Mouse (Mus musculus): ENCODE data around the gene Rhoc. TPM values are rescaled to one million over a fixed set of nuclear protein-coding genes. Genes with fewer than 3 reads are reported as not detected.
A peak's percentile ranks its signal among the peaks of the same experiment; 100 is the strongest.

Rhoc gene
- total RNA-seq (2012; rRNA removed) = 6.2 and 8.3 TPM in 2 replicates
- 1.2 and 1.4 TPM in 2 replicates for total RNA-seq (2014; rRNA removed)
- polyA plus RNA-seq (2012; ENCODE audit: insufficient read length, low read depth) = 7.9 and 8.0 TPM in 2 replicates

DNA sequence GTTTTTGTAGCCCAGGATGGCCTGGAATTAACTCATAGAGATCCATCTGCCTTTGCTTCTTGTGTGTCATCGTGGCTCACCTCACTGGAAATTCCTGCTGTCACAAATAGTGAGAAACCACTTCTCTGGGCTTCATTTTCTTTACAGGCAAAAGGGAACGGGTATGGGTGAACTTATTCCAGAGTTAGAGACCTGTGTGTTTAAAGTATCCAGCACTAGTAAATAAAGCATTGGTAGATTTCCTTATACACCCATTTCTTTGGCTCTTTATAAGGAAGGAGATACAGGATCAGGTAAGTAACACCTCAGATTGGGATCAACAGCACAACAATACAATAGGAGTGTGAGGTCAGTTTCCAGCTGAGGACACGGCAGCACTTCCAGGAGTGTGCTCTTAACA, at the start of gene Rhoc:
Gene Rhoc, plus strand, starts transcription at position 301 of the 400 bp plus-strand sequence.
- DNase-seq (ENCODE audit: extremely low read depth) = no peak
- peak within 1 kb of the TSS; percentile 35 for H3K9ac ChIP-seq (ENCODE audit: insufficient read depth, low read depth)

GRCm38 (mm10) chr3:104741954-104742353, 46.2 kb upstream of the Rhoc start:
- dilution Hi-C loops (cut with MboI; ENCODE audit: extremely low pct_ligation_motif_present, extremely low pct_unique_long_range_greater_than_20kb, low sequenced_read_pairs) (no loop called here), in situ Hi-C loops (cut with MboI; ENCODE audit: low pct_ligation_motif_present, low pct_unique_long_range_greater_than_20kb, low sequenced_read_pairs) (no loop called here)
- Histone ChIP-seq H3K4me1 (ENCODE audit: control insufficient read depth in 1 of 2, insufficient read depth in 2 of 2) (0 out of 4 replicates have a peak, but pooled peaks cover 0 to 2% of the 10 kb centered on the region in 2 experiments), H3K4me2 (ENCODE audit: insufficient read depth, low read depth, poor library complexity, severe bottlenecking) (no peak overlapping the region), H3K79me2 (replicated peaks; ENCODE audit: control insufficient read depth, extremely low read depth, insufficient read depth, poor library complexity, severe bottlenecking) (no peaks in the 10 kb centered on the region), H3K9me3 (replicated peaks; ENCODE audit: low read length) (no peaks in the 10 kb centered on the region), H3K4me3 (replicated peaks in 1 of 3; ENCODE audit: low read depth in 2 of 3, low read length in 2 of 3, poor library complexity in 1 of 3) (no peak overlapping the region), H3K9ac (ENCODE audit: insufficient read depth, low read depth) (no peak overlapping the region), H3K36me3 (replicated peaks in 1 of 2; ENCODE audit: control insufficient read depth in 1 of 2, insufficient read depth in 1 of 2, low read length in 1 of 2) (no peaks in the 10 kb centered on the region), H3K27ac (ENCODE audit: insufficient read depth, low read depth) (no peak overlapping the region), H3K27me3 (replicated peaks) (peaks cover 11% of the 10 kb centered on the region)
- no peak for TF ChIP-seq MXI1 (IDR thresholded peaks at IDR 0.05; ENCODE audit: low read depth, low read length)
- TF ChIP-seq USF2 (conservative IDR thresholded peaks at IDR 0.05; ENCODE audit: low read depth, low read length) = no peak
- TF ChIP-seq MYC (IDR thresholded peaks at IDR 0.05; ENCODE audit: low read depth, low read length) = no peak
- no peak for TF ChIP-seq NELFE (IDR thresholded peaks at IDR 0.05; ENCODE audit: low read depth, low read length)
- TF ChIP-seq JUN (IDR thresholded peaks at IDR 0.05; ENCODE audit: insufficient read depth, low read depth, low read length) = no peak
- TF ChIP-seq RCOR1 (conservative IDR thresholded peaks at IDR 0.05; ENCODE audit: low read depth, low read length) = no peak
- TF ChIP-seq ZKSCAN1 (IDR thresholded peaks at IDR 0.05; ENCODE audit: borderline replicate concordance, low read depth, low read length) = no peak
- TF ChIP-seq ZNF384 (IDR thresholded peaks at IDR 0.05; ENCODE audit: low read depth, low read length) = no peak
- no peak for DNase-seq (ENCODE audit: extremely low read depth)

More for the DNA sequence above, at the start of gene Rhoc:
- Histone ChIP-seq H3K79me2 (replicated peaks; ENCODE audit: control insufficient read depth, extremely low read depth, insufficient read depth, poor library complexity, severe bottlenecking) (no peaks in the 10 kb centered on the region), H3K27ac (ENCODE audit: insufficient read depth, low read depth) (no peak within 1 kb of the TSS), H3K4me3 (replicated peaks in 1 of 3; ENCODE audit: low read depth in 2 of 3, low read length in 2 of 3, poor library complexity in 1 of 3) (peak within 1 kb of the TSS; percentile 48 to 67 (median 52)), H3K9me3 (replicated peaks; ENCODE audit: low read length) (no peaks in the 10 kb centered on the region), H3K4me2 (ENCODE audit: insufficient read depth, low read depth, poor library complexity, severe bottlenecking) (peak within 1 kb of the TSS; percentile 55), H3K4me1 (ENCODE audit: control insufficient read depth in 1 of 2, insufficient read depth in 2 of 2) (peaks cover 5 to 45% of the 10 kb centered on the region in 2 experiments; a peak in 3 of 4 replicates), H3K27me3 (replicated peaks) (no peaks in the 10 kb centered on the region), H3K36me3 (replicated peaks in 1 of 2; ENCODE audit: control insufficient read depth in 1 of 2, insufficient read depth in 1 of 2, low read length in 1 of 2) (peaks cover 8 to 52% of the 10 kb centered on the region in 2 experiments)
- no peak for TF ChIP-seq GABPA (IDR thresholded peaks at IDR 0.05; ENCODE audit: insufficient replicate concordance, low read depth, low read length)
- no peak for TF ChIP-seq TCF12 (IDR thresholded peaks at IDR 0.05; ENCODE audit: low read depth, low read length)
- TF ChIP-seq EP300 (IDR thresholded peaks at IDR 0.05; ENCODE audit: low read length) = no peak
- no peak for TF ChIP-seq MAX (IDR thresholded peaks at IDR 0.05; ENCODE audit: low read length)
- TF ChIP-seq JUND (conservative IDR thresholded peaks at IDR 0.05; ENCODE audit: low read depth, low read length) = no peak
- no peak for TF ChIP-seq POLR2AphosphoS2 (IDR thresholded peaks at IDR 0.05; ENCODE audit: low read depth, low read length)
- TF ChIP-seq BHLHE40 (IDR thresholded peaks at IDR 0.05; ENCODE audit: low read depth, low read length) = no peak
- TF ChIP-seq UBTF (IDR thresholded peaks at IDR 0.05; ENCODE audit: low read depth, low read length) = no peak
- TF ChIP-seq USF2 (conservative IDR thresholded peaks at IDR 0.05; ENCODE audit: low read depth, low read length) = no peak
- no peak for TF ChIP-seq ZMIZ1 (IDR thresholded peaks at IDR 0.05; ENCODE audit: low read depth, low read length)
- TF ChIP-seq RAD21 (IDR thresholded peaks at IDR 0.05; ENCODE audit: low read depth, low read length) = no peak
- TF ChIP-seq MAZ (IDR thresholded peaks at IDR 0.05; ENCODE audit: low read depth, low read length) = no peak
- dilution Hi-C loops (cut with MboI; ENCODE audit: extremely low pct_ligation_motif_present, extremely low pct_unique_long_range_greater_than_20kb, low sequenced_read_pairs) = no loop called here
- in situ Hi-C loops (cut with MboI; ENCODE audit: low pct_ligation_motif_present, low pct_unique_long_range_greater_than_20kb, low sequenced_read_pairs) = loop anchor here (10.0 kb wide), 2 partner anchors 177 to 267 kb away; partner anchors contain the start of genes Cttnbp2nl and Wnt2b

Measured in CH12.LX (cell line).